10 mouse cellular contexts compared by ENCODE assay signal in the genomic region with DNA sequence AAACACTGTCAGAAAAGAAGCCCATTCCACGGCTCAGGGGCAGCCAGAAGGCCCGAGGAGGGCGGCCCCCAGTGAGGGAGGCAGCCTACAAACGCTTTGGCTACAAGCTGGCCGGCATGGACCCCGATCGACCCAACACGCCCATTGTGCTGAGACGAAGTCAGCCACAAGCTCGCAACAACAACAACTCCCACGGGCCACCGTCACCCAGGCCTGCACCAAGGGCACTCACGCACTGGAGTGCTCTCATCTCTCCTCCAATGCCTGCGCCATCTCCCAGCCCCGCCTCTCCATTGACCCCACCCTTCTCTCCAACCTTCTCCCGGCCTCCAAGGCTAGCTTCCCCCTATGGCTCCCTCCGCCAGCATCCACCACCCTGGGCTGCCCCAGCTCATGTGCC. TPM values are rescaled to one million over a fixed set of nuclear protein-coding genes. Genes with fewer than 3 reads are reported as not detected.
DNase-seq lines count a peak whose midpoint lies in the region; ATAC-seq lines count a peak whose summit lies in the region.
"Had no signal": no experiment of that assay in that cellular context is flagged by ENCODE, and none has a peak within 500 bp of the region (broad histone marks: within the 10 kb centered on the region; RNA-seq: fewer than 3 reads in every experiment).

No protein-coding gene starts in this region.

- peak overlapping the region; percentile 13; the same call in 1 of the 2 replicates for H3K27ac ChIP-seq in forebrain, embryonic 10.5 days
- no peak overlapping the region for H3K27ac ChIP-seq in forebrain, embryonic 16.5 days (ENCODE audit: low read length)
- H3K27ac ChIP-seq in liver, embryonic 13.5 days: no peak overlapping the region

- peak overlapping the region; percentile 1; the same call in 1 of the 2 replicates for H3K4me3 ChIP-seq in forebrain, embryonic 10.5 days
- H3K4me3 ChIP-seq in forebrain, embryonic 16.5 days (replicated peaks; ENCODE audit: low read length): no peak overlapping the region
- H3K4me3 ChIP-seq in liver, embryonic 13.5 days (replicated peaks): no peak overlapping the region
- H3K4me3 ChIP-seq: myocyte had no signal

- no peak for ATAC-seq in forebrain, embryonic 16.5 days
- ATAC-seq in liver, embryonic 13.5 days (ENCODE audit: low read depth): no peak

- 0 out of 2 replicates have a peak, but pooled peaks cover 7% of the 10 kb centered on the region for H3K27me3 ChIP-seq in forebrain, embryonic 10.5 days (ENCODE audit: poor library complexity, severe bottlenecking)
- H3K27me3 ChIP-seq in forebrain, embryonic 16.5 days (replicated peaks; ENCODE audit: control insufficient read depth, insufficient read depth, low read length): no peaks in the 10 kb centered on the region
- H3K27me3 ChIP-seq in liver, embryonic 13.5 days: peaks cover 17% of the 10 kb centered on the region; the same call in 1 of the 2 replicates

- H3K4me1 ChIP-seq in forebrain, embryonic 10.5 days: peaks cover 6% of the 10 kb centered on the region; the same call in 1 of the 2 replicates
- no peaks in the 10 kb centered on the region for H3K4me1 ChIP-seq in forebrain, embryonic 16.5 days (replicated peaks; ENCODE audit: control insufficient read depth, insufficient read depth, low read length)
- H3K4me1 ChIP-seq in liver, embryonic 13.5 days (replicated peaks): peaks cover 18% of the 10 kb centered on the region

- H3K36me3 ChIP-seq in forebrain, embryonic 10.5 days (replicated peaks): no peaks in the 10 kb centered on the region
- no peaks in the 10 kb centered on the region for H3K36me3 ChIP-seq in forebrain, embryonic 16.5 days (ENCODE audit: control insufficient read depth, insufficient read depth)
- no peaks in the 10 kb centered on the region for H3K36me3 ChIP-seq in liver, embryonic 13.5 days

- 44% methylated on average over 17 of the region's 17 CpGs for WGBS in forebrain, embryonic 10.5 days
- 45% methylated on average over 17 of the region's 17 CpGs for WGBS in forebrain, embryonic 16.5 days
- 35% methylated on average over 17 of the region's 17 CpGs for WGBS in liver, embryonic 13.5 days (ENCODE audit: insufficient replicate concordance)

- H3K4me2 ChIP-seq in forebrain, embryonic 16.5 days (ENCODE audit: low read length): no peak overlapping the region
- peak overlapping the region; percentile 39 for H3K4me2 ChIP-seq in liver, embryonic 13.5 days

- H3K9ac ChIP-seq in forebrain, embryonic 16.5 days (replicated peaks; ENCODE audit: low read depth, low read length): no peak overlapping the region
- H3K9ac ChIP-seq in liver, embryonic 13.5 days: no peak overlapping the region

- DNase-seq in forebrain, embryonic 10.5 days (ENCODE audit: extremely low spot score, low spot score): no peak
- peak; percentile 43 for DNase-seq in ovary, adult 18-20 months (ENCODE audit: low spot score)
- no peak for DNase-seq in ovary, postnatal 14 days (ENCODE audit: low spot score)
- no peak for DNase-seq in liver, embryonic 13.5 days
- peak; percentile 60 for DNase-seq in testis, postnatal 10 days (ENCODE audit: low spot score)
- no peak for DNase-seq in spleen, postnatal 36 days (ENCODE audit: low spot score in 2 of 2)
- DNase-seq in thymus, postnatal 25 days: no peak
- DNase-seq: thymus, adult 2 months had no signal

- H3K9me3 ChIP-seq in forebrain, embryonic 10.5 days: no peaks in the 10 kb centered on the region
- H3K9me3 ChIP-seq in forebrain, embryonic 16.5 days (ENCODE audit: control insufficient read depth, low read length): no peaks in the 10 kb centered on the region
- no peaks in the 10 kb centered on the region for H3K9me3 ChIP-seq in liver, embryonic 13.5 days (replicated peaks)

RNA-seq across cellular contexts. Expression of a gene that starts 9.0 kb away (rescaled TPM):
- polyA plus RNA-seq in forebrain, embryonic 10.5 days (2016; fragmentation: Nextera tagmentation; extraction: Ambion mirVana): 0.02 and 0.10 TPM in 2 replicates
- polyA plus RNA-seq in forebrain, embryonic 16.5 days (2015; fragmentation: Nextera tagmentation; extraction: Ambion mirVana): 0.08 and 0.15 TPM in 2 replicates
- polyA plus RNA-seq in liver, embryonic 13.5 days (2015; fragmentation: Nextera tagmentation; extraction: Ambion mirVana): 0.16 and 0.21 TPM in 2 replicates
- polyA plus RNA-seq: myocyte had no signal

RNA-seq across cellular contexts. Expression of a gene that starts 23.7 kb away (rescaled TPM):
- polyA plus RNA-seq in forebrain, embryonic 10.5 days (2016; fragmentation: Nextera tagmentation; extraction: Ambion mirVana): 129 and 130 TPM in 2 replicates
- 103 TPM in 2 replicates for polyA plus RNA-seq in forebrain, embryonic 16.5 days (2015; fragmentation: Nextera tagmentation; extraction: Ambion mirVana)
- polyA plus RNA-seq in liver, embryonic 13.5 days (2015; fragmentation: Nextera tagmentation; extraction: Ambion mirVana): 47.6 and 52.3 TPM in 2 replicates

RNA-seq across cellular contexts. Expression of a gene that starts 58.1 kb away (rescaled TPM):
- 32.3 and 39.9 TPM in 2 replicates for polyA plus RNA-seq in forebrain, embryonic 10.5 days (2016; fragmentation: Nextera tagmentation; extraction: Ambion mirVana)
- 24.2 and 25.9 TPM in 2 replicates for polyA plus RNA-seq in forebrain, embryonic 16.5 days (2015; fragmentation: Nextera tagmentation; extraction: Ambion mirVana)
- polyA plus RNA-seq in liver, embryonic 13.5 days (2015; fragmentation: Nextera tagmentation; extraction: Ambion mirVana): 23.6 and 25.1 TPM in 2 replicates

RNA-seq across cellular contexts. Expression of a gene that starts 59.9 kb away (rescaled TPM):
- 53.5 and 54.8 TPM in 2 replicates for polyA plus RNA-seq in forebrain, embryonic 10.5 days (2016; fragmentation: Nextera tagmentation; extraction: Ambion mirVana)
- polyA plus RNA-seq in forebrain, embryonic 16.5 days (2015; fragmentation: Nextera tagmentation; extraction: Ambion mirVana): 50.5 and 53.4 TPM in 2 replicates
- polyA plus RNA-seq in liver, embryonic 13.5 days (2015; fragmentation: Nextera tagmentation; extraction: Ambion mirVana): 43.5 and 44.0 TPM in 2 replicates

Comparison
In these comparisons a context has a peak if more than half of its experiments do, and no peak if none do; other contexts are left out.
1. DNase-seq: peak in ovary, adult 18-20 months (single experiment) and testis, postnatal 10 days (single experiment); none in forebrain, embryonic 10.5 days (single experiment), ovary, postnatal 14 days (single experiment), liver, embryonic 13.5 days (single experiment), spleen, postnatal 36 days (0 of 2) and thymus, postnatal 25 days (single experiment).